In the genomic region with DNA sequence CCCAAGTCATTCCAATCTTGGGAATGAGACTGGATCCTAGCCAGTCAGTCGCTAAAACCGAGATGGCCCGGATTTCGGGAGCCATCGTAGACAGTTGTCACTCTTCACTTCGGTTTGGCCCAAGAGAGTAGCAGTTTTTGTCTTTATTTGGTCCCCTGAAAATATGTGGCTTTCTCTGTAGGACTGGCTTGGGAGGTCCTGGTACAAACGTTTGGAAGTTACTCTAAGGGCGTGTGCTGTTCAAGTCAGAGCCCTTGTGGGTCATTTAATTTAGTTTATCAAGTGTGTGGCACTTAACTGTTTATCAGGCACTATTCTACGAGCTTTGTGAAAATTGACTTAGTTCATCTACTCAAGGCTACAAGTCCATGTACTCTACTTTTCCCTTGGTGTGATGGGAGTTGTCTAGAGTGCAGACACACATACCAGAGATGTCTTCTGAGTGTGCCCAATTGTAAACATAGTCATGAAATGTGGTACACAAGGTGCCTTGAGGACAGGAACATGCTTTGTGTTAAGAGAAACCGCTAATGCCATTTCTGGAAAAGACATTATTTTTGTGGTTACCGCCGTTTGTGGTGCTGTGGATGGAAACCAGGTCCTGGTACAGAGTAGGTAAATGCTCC, we compare ENCODE assay signal across 9 mouse cellular contexts. TPM values are rescaled to one million over a fixed set of nuclear protein-coding genes. Genes with fewer than 3 reads are reported as not detected.
DNase-seq lines count a peak whose midpoint lies in the region; ATAC-seq lines count a peak whose summit lies in the region.
"Had no signal": no experiment of that assay in that cellular context is flagged by ENCODE, and none has a peak within 500 bp of the region (broad histone marks: within the 10 kb centered on the region; RNA-seq: fewer than 3 reads in every experiment).

No protein-coding gene starts in this region.

- no peak for DNase-seq in lung, postnatal 36 days
- no peak for DNase-seq in forebrain, embryonic 10.5 days (ENCODE audit: extremely low spot score, low spot score)
- DNase-seq in left cerebral cortex, adult 11 months (ENCODE audit: low spot score), result no peak
- no peak for DNase-seq in gastrocnemius, postnatal 10 days

- peak overlapping the region; percentile 53 for H3K4me2 ChIP-seq in lung, embryonic 16.5 days (ENCODE audit: low read depth, low read length)
- H3K4me2 ChIP-seq in limb, embryonic 15.5 days, result peak overlapping the region; percentile 59
- H3K4me2 ChIP-seq in stomach, embryonic 15.5 days, result peak overlapping the region; percentile 55

- no peaks in the 10 kb centered on the region for H3K27me3 ChIP-seq in lung, embryonic 16.5 days (ENCODE audit: control insufficient read depth, insufficient read depth, low read depth, low read length)
- peaks cover 5% of the 10 kb centered on the region; the same call in 1 of the 2 replicates for H3K27me3 ChIP-seq in forebrain, embryonic 10.5 days (ENCODE audit: poor library complexity, severe bottlenecking)
- no peaks in the 10 kb centered on the region for H3K27me3 ChIP-seq in limb, embryonic 15.5 days
- no peaks in the 10 kb centered on the region for H3K27me3 ChIP-seq in stomach, embryonic 15.5 days (replicated peaks)

- no peak for ATAC-seq in lung, embryonic 16.5 days (ENCODE audit: low read depth)
- ATAC-seq in limb, embryonic 15.5 days (ENCODE audit: insufficient number of reproducible peaks, low FRiP score, low TSS enrichment, low read depth), result no peak
- ATAC-seq in stomach, embryonic 15.5 days (ENCODE audit: insufficient read depth, low FRiP score, low read depth), result no peak

- no peaks in the 10 kb centered on the region for H3K36me3 ChIP-seq in lung, embryonic 16.5 days (ENCODE audit: control insufficient read depth, insufficient read depth, low read length)
- H3K36me3 ChIP-seq in forebrain, embryonic 10.5 days (replicated peaks), result no peaks in the 10 kb centered on the region
- no peaks in the 10 kb centered on the region for H3K36me3 ChIP-seq in limb, embryonic 15.5 days
- no peaks in the 10 kb centered on the region for H3K36me3 ChIP-seq in stomach, embryonic 15.5 days

- H3K9me3 ChIP-seq in lung, embryonic 16.5 days (ENCODE audit: control insufficient read depth, low read length), result no peaks in the 10 kb centered on the region
- H3K9me3 ChIP-seq in forebrain, embryonic 10.5 days, result no peaks in the 10 kb centered on the region
- no peaks in the 10 kb centered on the region for H3K9me3 ChIP-seq in limb, embryonic 15.5 days
- no peaks in the 10 kb centered on the region for H3K9me3 ChIP-seq in stomach, embryonic 15.5 days

- 51% methylated on average over 12 of the region's 12 CpGs for WGBS in lung, embryonic 16.5 days
- 59% methylated on average over 12 of the region's 12 CpGs for WGBS in forebrain, embryonic 10.5 days
- 59% methylated on average over 12 of the region's 12 CpGs for WGBS in limb, embryonic 15.5 days
- 55% methylated on average over 12 of the region's 12 CpGs for WGBS in stomach, embryonic 15.5 days

- no peak overlapping the region for H3K27ac ChIP-seq in lung, embryonic 16.5 days (ENCODE audit: low read length)
- H3K27ac ChIP-seq in forebrain, embryonic 10.5 days, result peak overlapping the region; percentile 83
- no peak overlapping the region for H3K27ac ChIP-seq in limb, embryonic 15.5 days
- no peak overlapping the region for H3K27ac ChIP-seq in stomach, embryonic 15.5 days

- H3K9ac ChIP-seq in lung, embryonic 16.5 days (ENCODE audit: low read length), result peak overlapping the region; percentile 64; the same call in 1 of the 2 replicates
- H3K9ac ChIP-seq in limb, embryonic 15.5 days, result no peak overlapping the region
- H3K9ac ChIP-seq in stomach, embryonic 15.5 days, result no peak overlapping the region

- H3K4me3 ChIP-seq in lung, embryonic 16.5 days (ENCODE audit: low read length), result peak overlapping the region; percentile 60
- peak overlapping the region; percentile 63 for H3K4me3 ChIP-seq in forebrain, embryonic 10.5 days
- H3K4me3 ChIP-seq in limb, embryonic 15.5 days, result peak overlapping the region; percentile 54
- H3K4me3 ChIP-seq in stomach, embryonic 15.5 days (replicated peaks), result peak overlapping the region; percentile 55

- H3K4me1 ChIP-seq in lung, embryonic 16.5 days (replicated peaks; ENCODE audit: control insufficient read depth, insufficient read depth, low read length), result no peaks in the 10 kb centered on the region
- no peaks in the 10 kb centered on the region for H3K4me1 ChIP-seq in forebrain, embryonic 10.5 days
- no peaks in the 10 kb centered on the region for H3K4me1 ChIP-seq in limb, embryonic 15.5 days
- H3K4me1 ChIP-seq in stomach, embryonic 15.5 days, result no peaks in the 10 kb centered on the region

RNA-seq across cellular contexts. Expression of gene Xk, which starts 0.9 kb away (rescaled TPM):
- 2.2 and 2.7 TPM in 2 replicates for polyA plus RNA-seq in lung, embryonic 16.5 days (2015; fragmentation: Nextera tagmentation; extraction: Ambion mirVana)
- 2.9 and 3.3 TPM in 2 replicates for polyA plus RNA-seq in forebrain, embryonic 10.5 days (2016; fragmentation: Nextera tagmentation; extraction: Ambion mirVana)
- 0.93 and 1.2 TPM in 2 replicates for polyA plus RNA-seq in limb, embryonic 15.5 days (2015; fragmentation: Nextera tagmentation; extraction: Ambion mirVana)
- 4.8 and 4.9 TPM in 2 replicates for polyA plus RNA-seq in stomach, embryonic 15.5 days (2015; fragmentation: Nextera tagmentation; extraction: Ambion mirVana)
- 1 to 10 TPM; 3.1 to 3.4 TPM for total RNA-seq in gastrocnemius, postnatal 10 days (2021)

RNA-seq across cellular contexts. Expression of gene H2al1m, which starts 10.1 kb away (rescaled TPM):
- not detected in 2 replicates for polyA plus RNA-seq in lung, embryonic 16.5 days (2015; fragmentation: Nextera tagmentation; extraction: Ambion mirVana)
- polyA plus RNA-seq in forebrain, embryonic 10.5 days (2016; fragmentation: Nextera tagmentation; extraction: Ambion mirVana), result not detected in 2 replicates
- polyA plus RNA-seq in limb, embryonic 15.5 days (2015; fragmentation: Nextera tagmentation; extraction: Ambion mirVana), result not detected in 2 replicates
- polyA plus RNA-seq in stomach, embryonic 15.5 days (2015; fragmentation: Nextera tagmentation; extraction: Ambion mirVana), result 0.32 TPM in 1 of 2 replicates, not detected in the other
- not detected for total RNA-seq in gastrocnemius, postnatal 10 days (2021)
- total RNA-seq: monocyte, adult 5-6 weeks had no signal

RNA-seq across cellular contexts. Expression of gene Gm14862, which starts 16.8 kb away (rescaled TPM):
- not detected in 2 replicates for polyA plus RNA-seq in lung, embryonic 16.5 days (2015; fragmentation: Nextera tagmentation; extraction: Ambion mirVana)
- not detected in 2 replicates for polyA plus RNA-seq in forebrain, embryonic 10.5 days (2016; fragmentation: Nextera tagmentation; extraction: Ambion mirVana)
- polyA plus RNA-seq in limb, embryonic 15.5 days (2015; fragmentation: Nextera tagmentation; extraction: Ambion mirVana), result not detected in 2 replicates
- polyA plus RNA-seq in stomach, embryonic 15.5 days (2015; fragmentation: Nextera tagmentation; extraction: Ambion mirVana), result 0.39 TPM in 1 of 2 replicates, not detected in the other
- total RNA-seq in gastrocnemius, postnatal 10 days (2021), result not detected
- total RNA-seq: monocyte, adult 5-6 weeks had no signal
- polyA plus RNA-seq: brain, embryonic 14.5 days had no signal
